Mouse (Mus musculus) gastrocnemius, adult 18-20 months (tissue): ENCODE results near the gene Cct4. TPM values are rescaled to one million over a fixed set of nuclear protein-coding genes. Genes with fewer than 3 reads are reported as not detected.

Experiments used
- DNase-seq: peaks from one replicate; pipeline ENCODE4 v3.0.0; 2021; ENCODE audit warnings: low spot score
- total RNA-seq, 2 experiments: library from RNA; stranded (reverse); gene quantifications; 2 replicates each; pipeline ENCODE4 v1.2.3; 2021

Cct4 gene
- total RNA-seq, 2 experiments from 2014 or later, result 104 to 105 TPM

- DNase-seq, result peak; percentile 97
Measured at GRCm38 (mm10) chr11:22981984-22982757, 8.1 kb upstream of the Cct4 start, which contains the start of the genes Gm28048 and Commd1. Gm28048 (minus strand) TSS chr11:22982090. Commd1 (minus strand) TSS chr11:22982382.

DNA sequence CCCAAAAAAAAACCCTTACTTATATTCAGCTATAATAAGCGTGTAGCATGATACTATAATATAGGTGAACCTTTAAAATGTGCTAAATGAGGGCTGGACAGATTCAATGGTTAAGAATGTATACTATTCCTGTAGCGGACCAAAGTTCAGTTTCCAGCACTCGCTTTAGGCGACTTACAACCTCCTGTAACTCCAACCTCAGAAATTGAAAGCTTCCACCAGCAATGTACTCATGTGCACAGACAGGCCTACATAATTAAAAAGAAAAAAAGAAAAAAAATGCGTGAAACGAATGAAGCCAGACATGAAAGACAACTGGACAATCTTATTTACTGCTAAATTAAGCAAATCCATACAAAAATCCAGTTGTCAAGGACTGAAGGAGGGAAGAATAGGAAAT is 7.5 kb upstream of the Cct4 start:
- no peak for DNase-seq

DNA sequence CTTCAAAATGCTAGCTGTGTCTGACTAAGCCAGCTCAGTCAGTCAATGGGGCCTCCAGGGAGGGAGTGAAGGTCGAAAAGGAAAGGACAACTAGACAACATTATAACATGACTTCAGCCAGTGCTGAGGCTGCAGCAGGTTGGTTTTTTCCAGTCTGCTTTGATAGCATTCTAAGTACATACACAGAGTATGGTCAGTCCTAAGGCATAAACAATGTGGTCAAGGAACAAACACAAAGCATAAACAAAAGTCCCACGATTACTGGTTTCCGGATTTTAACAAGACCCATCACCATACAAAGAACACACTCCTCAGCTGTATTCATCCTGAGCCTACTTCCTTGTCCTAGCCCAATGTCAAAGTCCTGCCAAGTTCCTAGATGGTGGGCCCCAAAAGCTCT is 4.8 kb upstream of the Cct4 start:
- DNase-seq, result no peak

GRCm38 (mm10) chr11:22987357-22987756 is 3.0 kb upstream of the Cct4 start:
- DNase-seq, result peak; percentile 66

GRCm38 (mm10) chr11:22989786-22990185 is 533 bp upstream of the Cct4 start:
- DNase-seq, result no peak

GRCm38 (mm10) chr11:22991218-22991835 is 1.0 kb downstream of the Cct4 start:
- DNase-seq, result no peak

DNA sequence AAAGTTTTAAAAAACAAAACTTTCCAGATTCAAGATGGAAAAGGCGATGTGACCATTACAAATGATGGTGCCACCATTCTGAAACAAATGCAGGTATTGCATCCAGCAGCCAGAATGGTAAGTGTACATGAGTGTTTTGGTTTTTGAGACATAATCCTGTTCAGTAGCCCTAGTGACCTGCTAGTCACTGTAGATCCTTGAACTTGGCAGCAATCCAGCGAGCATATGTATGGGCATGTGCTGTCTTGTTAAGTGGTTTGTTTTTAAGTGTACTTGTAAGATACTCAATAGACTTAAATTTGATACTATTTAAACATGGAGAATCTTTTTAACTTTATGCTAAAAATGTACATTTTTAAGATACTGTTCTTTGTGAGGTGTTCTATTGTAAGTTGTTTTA is 4.0 kb downstream of the Cct4 start:
- no peak for DNase-seq

DNA sequence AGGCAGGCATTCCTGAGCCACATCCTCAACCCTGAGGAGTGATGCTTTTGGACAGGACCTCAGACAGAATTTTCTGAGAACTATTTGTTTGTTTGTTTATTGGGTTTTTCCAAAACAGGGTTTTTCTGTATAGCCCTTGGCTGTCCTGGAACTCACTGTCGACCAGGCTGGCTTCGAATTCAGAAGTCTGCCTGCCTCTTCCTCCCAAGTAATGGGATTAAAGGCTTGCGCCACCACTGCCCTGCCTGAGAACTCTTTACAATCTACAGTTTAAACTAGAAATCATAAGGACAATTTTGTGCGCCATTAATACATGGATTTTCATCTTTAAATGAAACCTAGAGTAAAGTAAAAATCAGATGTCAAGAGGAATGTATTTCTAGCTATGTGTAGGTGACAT is 5.1 kb downstream of the Cct4 start:
- no peak for DNase-seq

DNA sequence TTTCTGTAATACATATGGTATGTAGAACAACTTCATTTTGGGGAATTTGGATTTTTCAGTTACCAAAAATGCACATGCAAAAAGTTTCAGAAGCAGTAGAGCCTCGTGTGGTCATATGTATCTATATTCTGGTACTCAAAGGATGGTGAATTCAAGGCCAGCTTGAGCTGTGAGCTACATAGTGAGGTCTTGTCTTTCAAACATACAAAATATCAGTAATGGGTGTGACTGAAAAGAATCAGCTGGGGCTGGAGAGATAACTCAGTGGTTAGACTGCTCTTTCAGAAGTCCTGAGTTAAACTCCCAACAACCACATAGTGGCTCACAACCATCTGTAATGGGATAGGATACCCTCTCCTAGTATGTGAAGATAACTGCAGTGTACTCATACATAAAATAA is 8.0 kb downstream of the Cct4 start:
- no peak for DNase-seq

DNA sequence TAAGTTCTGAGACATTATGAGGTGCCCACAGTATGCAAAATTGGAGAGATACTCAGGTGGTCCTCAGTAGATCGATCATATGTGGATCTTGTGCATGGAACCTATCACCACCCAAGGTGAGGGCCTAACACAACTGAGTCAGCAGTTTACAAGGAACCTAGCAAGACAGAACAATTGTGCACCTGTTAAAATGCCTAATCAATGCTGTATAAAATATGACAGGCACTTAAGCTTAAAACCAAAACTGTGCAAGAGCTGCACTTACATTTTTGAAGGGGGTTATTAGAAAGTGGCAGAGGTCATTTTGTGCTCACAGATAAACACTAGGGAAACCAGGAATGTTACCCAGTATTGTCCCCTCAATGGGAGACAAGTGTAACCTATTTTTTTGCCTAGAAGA is 15.0 kb downstream of the Cct4 start:
- no peak for DNase-seq

- no peak for DNase-seq
Measured at GRCm38 (mm10) chr11:23007166-23007480, 16.8 kb downstream of the Cct4 start.

DNA sequence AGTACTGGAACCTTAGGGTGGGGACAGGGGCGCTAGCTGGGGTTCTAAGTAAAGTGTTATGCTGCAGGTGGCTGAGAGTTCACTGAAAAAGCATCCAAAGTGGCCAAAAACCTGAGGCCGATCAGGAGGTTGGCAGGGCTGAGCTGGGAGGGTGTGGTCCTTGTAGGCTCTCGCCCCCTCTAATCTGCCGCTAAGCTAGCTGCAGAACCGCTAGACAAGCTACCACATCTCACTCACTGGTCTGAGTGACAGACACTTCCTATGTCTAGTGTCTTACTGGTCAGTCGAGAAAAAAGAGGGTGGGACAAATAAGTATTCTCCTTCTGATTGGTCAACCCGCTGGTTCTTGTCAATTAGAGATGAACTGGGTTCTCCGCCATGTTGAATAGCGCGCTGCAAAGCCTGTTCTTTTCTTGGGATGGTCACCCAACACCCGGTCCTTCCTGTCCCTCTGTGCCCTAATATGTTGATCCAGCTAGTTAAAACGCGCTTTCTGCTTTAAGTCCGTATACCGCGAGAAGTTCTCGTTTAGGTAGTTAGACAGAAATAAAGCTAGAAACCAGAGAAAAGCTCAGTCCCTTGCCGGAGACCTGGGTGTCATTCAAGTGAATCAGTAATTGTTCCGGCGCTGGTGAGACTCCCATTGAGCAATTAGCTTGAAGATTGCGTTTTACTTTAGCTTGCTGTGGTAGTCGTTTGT is 17.3 kb downstream of the Cct4 start, which contains the start of gene Fam161a:
Gene Fam161a, plus strand, starts transcription at position 51 of the 700 bp plus-strand sequence.
- DNase-seq, result peak; percentile 93

DNA sequence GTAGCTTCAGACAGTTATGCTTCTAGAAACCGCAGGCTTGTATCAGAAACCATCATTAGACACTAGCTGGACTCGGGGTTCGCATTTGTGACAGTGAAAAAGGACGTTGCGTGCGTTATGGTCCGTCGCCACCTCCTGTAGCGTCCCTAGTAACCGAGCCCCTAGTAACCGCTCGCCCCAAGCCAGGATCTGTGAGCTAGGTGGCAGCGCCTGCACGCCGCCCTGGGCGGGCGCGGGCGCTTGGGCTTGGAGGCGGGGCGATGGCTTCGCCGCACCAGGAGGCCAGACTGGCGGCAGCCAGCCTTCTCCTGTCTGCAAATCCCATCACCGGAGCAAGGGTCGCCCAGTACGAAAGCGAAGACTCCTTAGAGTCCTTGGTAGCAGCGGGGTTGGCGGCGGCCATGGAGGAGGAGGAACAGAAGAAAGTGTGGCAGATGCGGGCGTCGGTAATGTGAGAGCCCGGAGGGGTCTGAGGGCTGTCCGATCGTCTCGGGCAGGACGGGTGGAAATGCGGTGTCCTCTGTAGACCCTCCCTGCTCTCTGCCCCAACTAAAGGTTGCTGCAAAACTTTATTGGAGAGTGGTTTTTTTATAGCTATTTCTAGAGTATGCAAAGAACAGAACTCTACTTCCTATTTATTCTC is 18.0 kb downstream of the Cct4 start:
- DNase-seq, result peak; percentile 72

DNA sequence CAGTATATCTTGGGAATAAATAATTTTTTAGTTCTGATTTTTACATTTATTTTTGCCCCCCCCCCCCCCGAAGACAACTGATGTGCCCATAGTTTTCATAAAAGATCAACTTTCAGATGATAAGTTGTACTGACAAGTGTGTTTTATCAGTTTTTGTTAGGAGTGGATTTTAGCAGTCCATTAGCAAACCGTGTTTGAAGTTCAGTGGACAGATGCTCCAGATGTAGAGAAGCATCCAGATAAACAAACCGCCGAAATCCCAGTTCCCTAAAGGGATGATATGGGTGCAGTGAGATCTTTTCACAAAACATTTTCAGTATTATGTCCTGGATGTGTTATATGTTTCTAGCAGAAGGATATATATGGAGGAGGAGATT is 18.5 kb downstream of the Cct4 start:
- no peak for DNase-seq

- no peak for DNase-seq
Measured at GRCm38 (mm10) chr11:23013096-23013495, 22.8 kb downstream of the Cct4 start.

- DNase-seq, result no peak
Measured at GRCm38 (mm10) chr11:23013580-23014294, 23.4 kb downstream of the Cct4 start.

GRCm38 (mm10) chr11:23014996-23015395 is 24.7 kb downstream of the Cct4 start:
- DNase-seq, result no peak

DNA sequence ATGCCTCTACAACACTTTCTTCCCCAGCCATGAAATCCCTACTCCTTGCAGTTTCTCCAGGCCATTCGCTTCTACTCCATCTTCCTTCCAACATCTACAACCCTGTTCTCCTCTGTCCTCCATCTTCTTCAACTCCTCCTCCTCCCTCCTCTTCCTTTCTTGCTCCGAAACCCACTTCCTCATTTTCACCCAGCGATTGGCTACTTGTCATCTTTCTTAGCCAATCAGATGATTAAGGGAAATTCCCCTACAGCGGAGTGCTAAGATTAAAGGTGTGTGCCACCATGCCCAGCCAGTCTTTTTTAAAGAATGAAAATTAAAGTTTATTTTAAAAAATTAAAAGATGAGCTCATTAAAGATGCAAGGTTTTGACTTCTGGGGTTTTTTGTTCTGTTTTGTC is 27.6 kb downstream of the Cct4 start:
- no peak for DNase-seq

GRCm38 (mm10) chr11:23020116-23020770 is 29.9 kb downstream of the Cct4 start:
- peak; percentile 9 for DNase-seq

- no peak for DNase-seq
Measured at GRCm38 (mm10) chr11:23020841-23021240, 30.5 kb downstream of the Cct4 start.

- no peak for DNase-seq
Measured at GRCm38 (mm10) chr11:23023155-23023554, 32.8 kb downstream of the Cct4 start.
